Mouse (Mus musculus) hindbrain, embryonic 12.5 days (tissue): ENCODE data around the gene Grk3. TPM values are rescaled to one million over a fixed set of nuclear protein-coding genes. Genes with fewer than 3 reads are reported as not detected.
A peak's percentile ranks its signal among the peaks of the same experiment; 100 is the strongest.

ENCODE experiments used
- ATAC-seq: fragments of 200-750 bp; cut with Nextera tagmentation; 2 replicates; pipeline ENCODE4 v1.8.0; 2017; ENCODE audit warnings: moderate TSS enrichment; ENCODE audit not compliant: low FRiP score
- H3K27ac ChIP-seq: fragments of 300-500 bp; sonication (generic); 2 replicates; pipeline ENCODE4 v1.5.1; 2016; ENCODE audit warnings: mild to moderate bottlenecking
- H3K27me3 ChIP-seq: fragments of 300-500 bp; sonication (generic); 2 replicates; pipeline ENCODE4 v1.6.1; 2016; ENCODE audit warnings: mild to moderate bottlenecking
- H3K36me3 ChIP-seq: fragments of 300-500 bp; sonication (generic); 2 replicates; pipeline ENCODE4 v1.6.1; 2016; ENCODE audit warnings: mild to moderate bottlenecking
- H3K4me1 ChIP-seq: fragments of 300-500 bp; sonication (generic); 2 replicates; pipeline ENCODE4 v1.6.1; 2016
- H3K4me2 ChIP-seq: fragments of 300-500 bp; sonication (generic); replicated peaks from 2 replicates; pipeline ENCODE4 v1.6.1; 2016; ENCODE audit warnings: mild to moderate bottlenecking
- H3K4me3 ChIP-seq: fragments of 300-500 bp; sonication (generic); 2 replicates; pipeline ENCODE4 v1.5.1; 2016; ENCODE audit warnings: mild to moderate bottlenecking
- H3K9ac ChIP-seq: fragments of 300-500 bp; sonication (generic); 2 replicates; pipeline ENCODE4 v1.6.1; 2016; ENCODE audit warnings: mild to moderate bottlenecking, moderate library complexity
- H3K9me3 ChIP-seq: fragments of 300-500 bp; sonication (generic); replicated peaks from 2 replicates; pipeline ENCODE4 v1.6.1; 2016; ENCODE audit warnings: mild to moderate bottlenecking
- WGBS: fragments of 180-500 bp; shearing (Covaris S2); methylation state at CpG from one replicate; pipeline ENCODE4 v1.1.7; 2016; 5-methylcytosine and 5-hydroxymethylcytosine counted together
- polyA plus RNA-seq: library from polyadenylated mRNA; unstranded; fragments of >200 nt; fragmentation: Nextera tagmentation; extraction: Ambion mirVana; gene quantifications from 2 replicates; pipeline ENCODE4 v1.2.1, GENCODE M21; 2016

The Grk3 gene
- polyA plus RNA-seq, 1 experiment from 2014 or later: 10.9 TPM

DNA sequence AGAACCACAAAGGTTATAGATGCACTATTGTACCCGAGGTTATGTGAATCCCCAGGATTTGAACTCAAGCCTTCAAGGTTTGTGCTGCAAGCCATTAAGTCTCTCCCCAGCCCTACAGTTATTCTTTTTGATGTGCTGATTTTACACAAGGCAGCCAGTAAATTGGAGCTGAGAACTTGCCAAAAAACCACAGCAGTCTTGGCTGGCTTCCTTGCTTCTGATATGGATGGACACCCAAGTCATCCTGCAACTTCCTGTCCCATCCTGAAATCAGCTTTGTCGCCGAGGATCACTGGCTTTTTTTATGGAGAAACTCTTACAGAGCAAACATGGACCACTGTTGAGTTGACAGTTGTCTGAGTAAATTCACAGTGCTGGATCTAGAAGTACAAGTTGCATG lies 14.5 kb upstream of the Grk3 start:
- no peaks in the 10 kb centered on the region for H3K36me3 ChIP-seq
- no peak for ATAC-seq
- H3K9ac ChIP-seq: no peak overlapping the region
- no peak overlapping the region for H3K4me3 ChIP-seq
- WGBS: 70% methylated on average over 3 of the region's 3 CpGs
- peaks cover 14% of the 10 kb centered on the region for H3K4me1 ChIP-seq
- peaks cover 3% of the 10 kb centered on the region for H3K27me3 ChIP-seq
- no peak overlapping the region for H3K27ac ChIP-seq
- H3K9me3 ChIP-seq: no peaks in the 10 kb centered on the region
- H3K4me2 ChIP-seq: no peak overlapping the region

GRCm38 (mm10) chr5:113026706-113027105 lies 11.1 kb upstream of the Grk3 start:
- Histone ChIP-seq H3K27ac (no peak overlapping the region), H3K9ac (no peak overlapping the region), H3K4me3 (no peak overlapping the region), H3K27me3 (peaks cover 3% of the 10 kb centered on the region), H3K9me3 (no peaks in the 10 kb centered on the region), H3K36me3 (no peaks in the 10 kb centered on the region), H3K4me2 (no peak overlapping the region), H3K4me1 (peaks cover 23% of the 10 kb centered on the region)
- no peak for ATAC-seq
- WGBS: 80% methylated on average over 5 of the region's 5 CpGs

DNA sequence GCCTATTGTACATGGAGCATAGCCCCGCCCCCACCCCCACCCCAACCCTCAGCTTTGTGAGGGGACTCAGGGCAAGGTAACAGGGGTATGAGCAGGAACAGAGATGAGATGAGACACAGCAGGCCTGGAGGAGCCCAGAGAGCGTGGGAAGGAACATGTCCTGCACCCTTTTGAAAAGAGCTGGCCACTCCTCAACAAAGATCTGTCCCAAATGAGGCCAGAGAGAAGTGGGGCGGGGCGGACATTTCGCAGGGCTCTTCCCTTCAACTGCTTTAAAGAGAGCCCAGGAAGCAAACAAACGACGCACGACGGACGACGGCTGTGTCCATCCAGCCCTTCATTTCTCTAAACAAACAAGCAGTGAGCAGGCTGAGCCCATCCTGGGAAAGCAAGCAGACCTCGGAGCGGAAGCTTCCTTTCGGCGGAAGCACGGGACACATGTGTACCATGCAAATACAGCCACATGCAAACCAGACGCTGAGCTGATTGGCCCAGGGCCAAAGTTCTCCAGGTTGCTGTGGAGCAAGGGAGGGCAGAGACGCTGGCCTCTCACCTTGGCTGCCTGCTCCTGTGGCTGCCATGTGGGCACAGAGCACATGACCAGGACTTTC lies 8.7 kb upstream of the Grk3 start:
- WGBS: 34% methylated on average over 18 of the region's 18 CpGs
- no peak overlapping the region for H3K9ac ChIP-seq
- H3K36me3 ChIP-seq: no peaks in the 10 kb centered on the region
- peaks cover 16% of the 10 kb centered on the region for H3K4me1 ChIP-seq
- peak; percentile 61; the same call in 1 of the 2 replicates for ATAC-seq
- H3K9me3 ChIP-seq: no peaks in the 10 kb centered on the region
- H3K4me2 ChIP-seq: 0 out of 2 replicates have a peak overlapping the region, but pooled peaks have one; percentile 3
- H3K27ac ChIP-seq: no peak overlapping the region
- H3K4me3 ChIP-seq: no peak overlapping the region
- H3K27me3 ChIP-seq: peaks cover 3% of the 10 kb centered on the region

GRCm38 (mm10) chr5:113018190-113018589 lies 2.6 kb upstream of the Grk3 start:
- no peak overlapping the region for H3K27ac ChIP-seq
- H3K36me3 ChIP-seq: no peaks in the 10 kb centered on the region
- no peak for ATAC-seq
- H3K9ac ChIP-seq: no peak overlapping the region
- no peak overlapping the region for H3K4me3 ChIP-seq
- WGBS: 68% methylated on average over 8 of the region's 8 CpGs
- H3K27me3 ChIP-seq: peaks cover 12% of the 10 kb centered on the region
- H3K9me3 ChIP-seq: no peaks in the 10 kb centered on the region
- H3K4me2 ChIP-seq: no peak overlapping the region
- peaks cover 21% of the 10 kb centered on the region for H3K4me1 ChIP-seq

DNA sequence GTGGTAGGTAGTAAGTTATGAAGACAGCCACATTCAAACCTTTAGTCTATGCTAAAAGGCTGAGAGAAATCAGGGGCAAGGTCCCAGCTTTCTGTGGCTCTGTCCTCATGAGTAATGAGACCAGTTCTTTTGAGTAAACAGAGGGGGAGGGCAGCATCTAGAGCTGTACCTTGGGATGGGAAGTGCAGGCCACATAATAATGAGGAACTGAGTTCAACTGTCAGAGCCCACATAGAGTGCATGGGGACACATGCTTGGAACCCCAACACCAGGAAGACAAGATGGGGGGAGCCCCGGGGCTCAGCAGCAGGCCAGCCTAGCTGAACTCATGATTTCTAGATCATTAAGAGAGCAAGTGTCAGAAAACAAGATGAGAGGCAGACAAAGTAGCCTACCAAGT lies 1.4 kb upstream of the Grk3 start:
- H3K27ac ChIP-seq: no peak overlapping the region
- no peak overlapping the region for H3K4me2 ChIP-seq
- H3K36me3 ChIP-seq: no peaks in the 10 kb centered on the region
- no peak for ATAC-seq
- 89% methylated on average over 1 of the region's 1 CpGs for WGBS
- H3K4me3 ChIP-seq: no peak overlapping the region
- H3K9ac ChIP-seq: no peak overlapping the region
- peaks cover 19% of the 10 kb centered on the region for H3K4me1 ChIP-seq
- H3K27me3 ChIP-seq: peaks cover 12% of the 10 kb centered on the region
- H3K9me3 ChIP-seq: no peaks in the 10 kb centered on the region

GRCm38 (mm10) chr5:113014808-113015235 lies 769 bp downstream of the Grk3 start:
- peak overlapping the region; percentile 63 for H3K4me3 ChIP-seq
- H3K27me3 ChIP-seq: peaks cover 15% of the 10 kb centered on the region
- 0 out of 2 replicates have a peak overlapping the region, but pooled peaks have one; percentile 7 for H3K27ac ChIP-seq
- H3K4me2 ChIP-seq: peak overlapping the region; percentile 77
- no peaks in the 10 kb centered on the region for H3K36me3 ChIP-seq
- WGBS: 4% methylated on average over 12 of the region's 14 CpGs
- no peaks in the 10 kb centered on the region for H3K9me3 ChIP-seq
- peak overlapping the region; percentile 70 for H3K9ac ChIP-seq
- ATAC-seq: peak; percentile 57; the same call in 1 of the 2 replicates
- peaks cover 19% of the 10 kb centered on the region for H3K4me1 ChIP-seq

DNA sequence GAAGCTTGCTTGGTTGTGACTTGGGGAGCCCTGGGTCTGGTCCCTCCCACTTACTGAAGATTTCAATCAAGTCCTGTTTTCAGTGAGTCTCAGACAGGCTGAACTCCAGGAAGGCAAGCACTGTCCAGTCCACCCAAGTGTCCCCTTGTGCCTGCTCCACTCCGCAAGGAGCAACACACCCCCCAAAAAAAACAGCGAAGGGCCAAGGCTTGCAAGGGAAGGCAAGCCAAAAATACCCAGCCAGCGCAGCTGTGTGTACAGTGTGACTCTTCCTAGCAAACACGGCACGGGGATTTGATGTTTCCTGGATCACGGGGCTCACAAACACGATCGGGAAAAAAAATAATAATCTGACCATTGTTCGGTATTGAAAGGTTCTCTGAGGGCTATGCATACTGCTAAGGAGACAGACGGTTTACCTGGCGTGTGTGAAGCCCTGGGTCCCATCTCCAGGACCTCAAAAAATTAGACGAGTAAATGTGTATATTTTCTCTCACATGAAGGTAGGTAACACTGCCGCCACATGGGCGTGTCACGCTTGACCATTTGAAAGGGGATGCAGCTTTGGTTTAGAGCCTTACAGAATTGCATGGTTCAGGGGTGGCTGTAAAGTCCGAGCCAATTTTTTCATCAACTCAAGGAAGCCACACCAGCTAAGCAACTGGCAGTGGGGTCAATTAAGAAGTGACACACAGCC lies 1.3 kb downstream of the Grk3 start:
- H3K9me3 ChIP-seq: no peaks in the 10 kb centered on the region
- H3K36me3 ChIP-seq: no peaks in the 10 kb centered on the region
- no peak for ATAC-seq
- peak overlapping the region; percentile 63 for H3K4me3 ChIP-seq
- peak overlapping the region; percentile 70; the same call in 1 of the 2 replicates for H3K9ac ChIP-seq
- peak overlapping the region; percentile 77 for H3K4me2 ChIP-seq
- H3K4me1 ChIP-seq: peaks cover 19% of the 10 kb centered on the region
- WGBS: 60% methylated on average over 16 of the region's 16 CpGs
- H3K27ac ChIP-seq: no peak overlapping the region
- peaks cover 15% of the 10 kb centered on the region for H3K27me3 ChIP-seq

- Histone ChIP-seq H3K27me3 (peaks cover 15% of the 10 kb centered on the region), H3K4me2 (no peak overlapping the region), H3K4me3 (no peak overlapping the region), H3K4me1 (peaks cover 19% of the 10 kb centered on the region), H3K36me3 (no peaks in the 10 kb centered on the region), H3K27ac (no peak overlapping the region), H3K9ac (no peak overlapping the region), H3K9me3 (no peaks in the 10 kb centered on the region)
- ATAC-seq: no peak
- WGBS: 86% methylated on average over 10 of the region's 10 CpGs
Observed at GRCm38 (mm10) chr5:113011926-113012325, 3.7 kb downstream of the Grk3 start.

- Histone ChIP-seq H3K9me3 (no peaks in the 10 kb centered on the region), H3K9ac (no peak overlapping the region), H3K27me3 (peaks cover 3% of the 10 kb centered on the region), H3K4me1 (0 out of 2 replicates have a peak, but pooled peaks cover 5% of the 10 kb centered on the region), H3K4me2 (no peak overlapping the region), H3K4me3 (no peak overlapping the region), H3K36me3 (no peaks in the 10 kb centered on the region), H3K27ac (no peak overlapping the region)
- no peak for ATAC-seq
- WGBS: 91% methylated on average over 8 of the region's 8 CpGs
Observed at GRCm38 (mm10) chr5:113009183-113009820, 6.3 kb downstream of the Grk3 start.

- Histone ChIP-seq H3K9ac (no peak overlapping the region), H3K27me3 (peaks cover 3% of the 10 kb centered on the region; the same call in 1 of the 2 replicates), H3K4me1 (no peaks in the 10 kb centered on the region), H3K4me2 (no peak overlapping the region), H3K27ac (no peak overlapping the region), H3K9me3 (no peaks in the 10 kb centered on the region), H3K4me3 (no peak overlapping the region), H3K36me3 (no peaks in the 10 kb centered on the region)
- no peak for ATAC-seq
- 90% methylated on average over 2 of the region's 2 CpGs for WGBS
Observed at GRCm38 (mm10) chr5:113008496-113008895, 7.1 kb downstream of the Grk3 start.

GRCm38 (mm10) chr5:113006997-113007396 lies 8.6 kb downstream of the Grk3 start:
- Histone ChIP-seq H3K27me3 (peaks cover 3% of the 10 kb centered on the region; the same call in 1 of the 2 replicates), H3K36me3 (no peaks in the 10 kb centered on the region), H3K4me1 (peaks cover 5% of the 10 kb centered on the region; the same call in 1 of the 2 replicates), H3K4me3 (no peak overlapping the region), H3K27ac (no peak overlapping the region), H3K9me3 (no peaks in the 10 kb centered on the region), H3K4me2 (no peak overlapping the region), H3K9ac (no peak overlapping the region)
- no peak for ATAC-seq
- WGBS: 92% methylated on average over 7 of the region's 7 CpGs

- 88% methylated on average over 7 of the region's 7 CpGs for WGBS
- Histone ChIP-seq H3K4me1 (peaks cover 5% of the 10 kb centered on the region; the same call in 1 of the 2 replicates), H3K27me3 (no peaks in the 10 kb centered on the region), H3K9ac (no peak overlapping the region), H3K4me3 (no peak overlapping the region), H3K36me3 (no peaks in the 10 kb centered on the region), H3K9me3 (no peaks in the 10 kb centered on the region), H3K4me2 (no peak overlapping the region), H3K27ac (no peak overlapping the region)
- ATAC-seq: no peak
Observed at GRCm38 (mm10) chr5:113005941-113006391, 9.6 kb downstream of the Grk3 start.
